Mouse (Mus musculus) layer of hippocampus, postnatal 10 days (tissue): ENCODE results near the gene Tmed10. TPM values are rescaled to one million over a fixed set of nuclear protein-coding genes. Genes with fewer than 3 reads are reported as not detected.

ENCODE experiments used
- DNase-seq, 2 experiments: peaks; one replicate each; pipeline ENCODE4 v3.0.0; 2021; ENCODE audit warnings: low spot score in 2 of 2
- total RNA-seq, 2 experiments: library from RNA; stranded (reverse); gene quantifications; 2 replicates each; pipeline ENCODE4 v1.2.3; 2021

Gene Tmed10
- total RNA-seq, 2 experiments from 2014 or later, result 147 to 155 TPM

DNA sequence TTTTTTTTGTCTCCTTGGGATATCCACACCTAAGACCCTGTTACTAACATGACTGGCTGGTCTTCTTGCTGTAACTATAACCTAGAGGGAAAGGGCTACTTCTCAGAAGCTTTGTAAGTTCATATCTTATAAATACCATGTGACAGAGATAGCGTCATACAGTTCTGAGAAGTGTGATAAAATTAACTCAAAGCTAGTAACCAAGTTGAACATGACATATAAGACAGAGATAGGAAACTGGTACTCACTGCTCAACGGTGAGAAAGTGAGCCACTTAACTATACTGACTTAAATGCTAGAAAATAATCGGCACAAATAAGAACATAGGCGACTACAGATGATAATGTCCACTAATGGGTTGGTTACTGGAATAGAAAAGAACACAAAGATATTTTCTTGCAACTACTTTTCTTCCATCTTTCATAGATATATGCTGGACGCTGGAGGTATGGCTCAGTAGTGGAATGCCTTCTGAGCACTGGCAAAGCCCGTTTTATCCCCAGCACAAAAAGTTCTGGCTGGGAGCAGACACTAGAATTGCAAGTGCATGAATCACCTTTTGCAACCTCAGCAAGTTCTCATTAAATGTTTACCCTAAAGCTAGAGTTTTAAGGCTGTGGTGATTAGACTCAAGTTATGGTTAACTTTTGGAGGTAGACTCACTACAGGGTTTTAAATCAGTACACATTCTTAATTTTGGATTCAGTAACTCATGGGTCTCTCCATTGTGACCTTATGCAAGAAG is 36.9 kb downstream of the Tmed10 start:
- no peak for DNase-seq

- no peak for DNase-seq
Observed at GRCm38 (mm10) chr12:85330153-85330552, 44.5 kb downstream of the Tmed10 start.

GRCm38 (mm10) chr12:85308651-85309050 is 66.0 kb downstream of the Tmed10 start:
- no peak for DNase-seq

DNA sequence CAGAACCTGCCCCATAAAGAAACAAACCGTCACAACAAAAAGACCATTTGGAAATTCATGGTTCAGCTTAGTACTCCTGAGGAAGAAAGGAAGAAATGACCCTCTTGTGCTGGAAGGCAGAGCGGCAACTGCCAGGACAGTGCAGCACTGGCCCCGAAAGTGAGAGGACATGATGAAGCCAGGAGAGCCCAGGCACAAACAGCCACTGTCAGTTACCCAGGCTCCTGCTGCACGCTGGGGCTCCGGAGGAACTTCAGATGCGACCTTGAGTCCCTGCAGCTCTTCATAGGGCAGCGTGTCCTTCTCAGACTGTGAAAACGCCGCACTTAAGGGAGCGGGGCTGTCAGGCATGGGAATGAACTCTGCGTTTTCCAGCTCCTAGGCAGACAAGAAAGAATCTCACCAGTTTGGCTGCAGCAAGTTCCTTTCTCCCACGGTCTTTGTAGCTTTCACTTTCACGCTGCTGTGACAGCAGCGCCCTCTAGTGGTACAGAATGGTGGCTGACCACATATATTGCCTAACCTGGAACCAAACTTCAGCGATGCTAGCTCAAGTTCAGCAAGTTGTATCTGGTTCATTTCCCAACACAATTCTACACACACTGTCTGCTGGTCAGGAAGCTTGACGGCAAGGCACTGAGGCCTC is 69.3 kb downstream of the Tmed10 start:
- DNase-seq, result peak; percentile 89

GRCm38 (mm10) chr12:85304725-85305124 is 69.9 kb downstream of the Tmed10 start:
- DNase-seq, result no peak

DNA sequence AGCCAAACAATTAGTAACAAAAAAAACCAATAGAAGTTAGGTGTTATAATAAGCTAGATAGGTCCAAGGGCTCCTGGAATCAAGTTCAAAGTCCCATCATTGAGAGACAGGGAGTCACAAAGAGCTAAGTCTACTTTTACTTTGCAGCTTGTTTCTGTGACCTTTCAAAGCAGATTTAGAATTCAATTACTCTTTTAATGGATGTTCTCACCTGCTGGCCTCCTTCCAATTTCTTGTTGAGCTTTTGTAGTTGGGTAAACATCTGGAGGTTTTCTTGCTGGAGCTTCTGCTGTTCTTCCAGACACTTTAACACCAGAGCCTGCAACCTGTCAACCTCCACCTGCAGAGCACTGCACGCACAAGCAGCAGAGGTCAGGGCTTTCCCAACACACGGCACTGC is 71.4 kb downstream of the Tmed10 start:
- no peak for DNase-seq

GRCm38 (mm10) chr12:85298835-85299180 is 75.8 kb downstream of the Tmed10 start:
- DNase-seq, result no peak

DNA sequence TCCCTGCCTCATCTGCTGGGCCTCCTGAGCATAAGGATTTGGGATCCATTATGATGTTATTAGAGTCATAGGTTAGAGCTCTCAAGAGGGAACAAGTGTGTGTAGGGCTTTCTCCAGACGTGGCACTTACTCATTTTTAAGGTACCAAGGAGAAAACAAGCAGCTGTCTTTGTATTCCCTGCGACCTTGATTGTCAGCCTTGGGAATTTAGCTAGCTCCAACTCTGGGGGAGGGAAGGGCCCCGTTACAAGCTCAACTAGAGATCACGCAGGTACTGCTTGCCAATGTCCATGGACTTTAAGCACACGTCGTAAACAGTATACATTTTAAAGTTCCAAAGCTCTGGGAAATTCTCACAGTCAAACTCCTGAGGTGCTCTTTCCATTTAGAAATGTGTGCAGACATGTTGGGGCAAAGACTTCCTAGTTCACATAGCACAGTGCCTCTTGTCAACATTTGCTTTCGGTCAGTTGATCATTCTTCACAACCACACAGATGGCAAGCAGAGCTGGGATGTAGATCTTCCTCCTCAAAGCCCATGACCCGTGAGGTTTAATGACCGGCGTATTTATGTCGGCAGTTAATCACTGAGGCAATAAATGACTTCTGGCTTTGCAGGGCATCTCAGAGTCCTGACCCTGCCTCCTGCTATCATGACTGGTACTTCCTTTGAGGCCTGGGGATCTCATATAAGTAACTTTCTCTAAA is 76.4 kb downstream of the Tmed10 start:
- no peak for DNase-seq

GRCm38 (mm10) chr12:85297345-85297997 is 77.2 kb downstream of the Tmed10 start:
- DNase-seq, result no peak

GRCm38 (mm10) chr12:85296915-85297314 is 77.7 kb downstream of the Tmed10 start:
- DNase-seq, result no peak

- DNase-seq, result no peak
Observed at GRCm38 (mm10) chr12:85295506-85295905, 79.1 kb downstream of the Tmed10 start.

GRCm38 (mm10) chr12:85292906-85293305 is 81.7 kb downstream of the Tmed10 start:
- DNase-seq, result no peak

DNA sequence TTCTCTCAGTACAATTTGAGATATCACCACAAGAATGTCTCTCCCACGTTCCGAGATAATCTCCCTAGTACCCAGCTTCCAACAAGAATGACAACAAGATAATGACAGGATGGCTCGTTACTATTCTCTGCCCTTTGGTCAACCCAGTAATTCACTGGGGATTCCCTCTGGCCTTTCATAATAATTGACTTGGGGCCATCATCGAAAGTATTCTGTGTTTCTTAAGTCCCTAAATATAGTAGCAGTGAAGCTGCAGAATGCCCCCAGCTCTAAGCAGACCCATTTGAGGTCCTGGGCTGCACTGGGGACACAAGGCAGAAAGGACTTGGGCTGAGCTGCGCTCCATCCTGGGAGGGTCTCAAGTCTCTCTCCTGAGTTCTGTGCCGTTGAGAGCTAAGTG is 82.4 kb downstream of the Tmed10 start:
- DNase-seq, result no peak

DNA sequence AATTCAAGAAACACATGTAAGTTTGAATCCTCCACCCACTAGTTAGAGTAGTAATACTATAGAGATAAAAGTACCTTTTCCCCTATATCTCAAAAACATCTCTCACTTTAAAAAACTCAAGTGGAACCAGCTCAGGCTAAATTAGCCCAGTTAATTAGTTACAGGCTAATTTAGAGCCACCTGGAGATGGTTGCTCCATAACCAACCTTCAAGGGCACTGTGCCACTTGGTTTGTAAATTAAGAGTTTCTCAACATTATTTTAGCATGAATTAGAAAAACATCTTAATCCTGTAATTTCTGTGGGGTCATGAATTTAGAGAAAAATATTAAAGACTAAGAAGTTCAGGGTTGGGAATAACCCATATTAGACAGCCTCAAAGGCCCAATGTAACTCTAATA is 83.1 kb downstream of the Tmed10 start:
- no peak for DNase-seq

DNA sequence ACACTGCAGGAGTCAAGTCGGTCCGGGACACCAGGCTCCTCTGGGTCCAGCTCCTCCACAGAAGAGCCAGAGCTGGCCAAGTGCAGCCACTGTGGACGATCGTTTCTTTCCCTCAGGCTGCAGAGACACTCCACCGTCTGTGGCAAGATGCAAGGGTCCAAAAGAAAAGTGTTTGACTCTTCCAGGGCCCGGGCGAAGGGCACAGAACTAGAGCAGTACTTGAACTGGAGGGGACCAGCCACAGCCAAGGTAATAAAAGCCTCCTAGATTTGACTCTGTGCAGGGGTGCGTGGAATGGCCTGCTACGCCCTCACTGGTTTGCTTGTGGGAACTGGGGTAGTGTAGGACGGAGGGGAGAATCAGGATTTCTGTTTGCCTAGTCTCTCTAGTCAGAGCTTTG is 84.0 kb downstream of the Tmed10 start:
- no peak for DNase-seq

Other genes with a start within 250 kb of the Tmed10 start
- 10 to 100 TPM; 41.5 to 48.4 TPM for gene Rps6kl1, start 223.6 kb downstream of the Tmed10 start, total RNA-seq
- 1 to 10 TPM; 5.1 to 6.0 TPM for gene Pgf, start 197.1 kb downstream of the Tmed10 start, total RNA-seq
- 10 to 100 TPM; 57.4 to 85.0 TPM for gene Eif2b2, start 155.4 kb downstream of the Tmed10 start, total RNA-seq
- gene Mlh3, start 104.2 kb downstream of the Tmed10 start, total RNA-seq, result 10 to 100 TPM; 12.3 to 13.3 TPM
- 10 to 100 TPM; 30.6 to 31.9 TPM for gene Acyp1, start 86.4 kb downstream of the Tmed10 start, total RNA-seq
- gene Zc2hc1c, start 86.3 kb downstream of the Tmed10 start, total RNA-seq, result under 1 TPM; 0.33 to 0.71 TPM
- 10 to 100 TPM; 29.6 to 31.7 TPM for gene Nek9, start 35.5 kb downstream of the Tmed10 start, total RNA-seq
- 1 to 10 TPM; 8.2 to 9.3 TPM for gene Fos, start 99.0 kb upstream of the Tmed10 start, total RNA-seq
- 10 to 100 TPM; 21.4 to 22.8 TPM for gene Jdp2, start 224.2 kb upstream of the Tmed10 start, total RNA-seq